Mouse (Mus musculus): ENCODE data around the gene Chchd1.
A peak's percentile ranks its signal among the peaks of the same experiment; 100 is the strongest.

Gene Chchd1

GRCm38 (mm10) chr14:20702741-20703381, at the start of gene Chchd1:
TSS of gene Chchd1 (plus strand) at chr14:20703006.
- DNase-seq (ENCODE audit: low read depth, low spot score): peak; percentile 75

GRCm38 (mm10) chr14:20654690-20655421, 48.0 kb upstream of the Chchd1 start:
- no peak for DNase-seq (ENCODE audit: low read depth, low spot score)

GRCm38 (mm10) chr14:20655731-20656130, 47.1 kb upstream of the Chchd1 start:
- DNase-seq (ENCODE audit: low read depth, low spot score): no peak

GRCm38 (mm10) chr14:20656361-20656760, 46.4 kb upstream of the Chchd1 start, which contains the start of gene Myoz1:
TSS of gene Myoz1 (minus strand) at chr14:20656540.
- no peak for DNase-seq (ENCODE audit: low read depth, low spot score)

- DNase-seq (ENCODE audit: low read depth, low spot score): peak; percentile 26
Observed at GRCm38 (mm10) chr14:20658326-20658725, 44.5 kb upstream of the Chchd1 start.

GRCm38 (mm10) chr14:20658902-20659301, 43.9 kb upstream of the Chchd1 start:
- DNase-seq (ENCODE audit: low read depth, low spot score): no peak

- no peak for DNase-seq (ENCODE audit: low read depth, low spot score)
Observed at GRCm38 (mm10) chr14:20659687-20660086, 43.1 kb upstream of the Chchd1 start.

- peak; percentile 95 for DNase-seq (ENCODE audit: low read depth, low spot score)
Observed at GRCm38 (mm10) chr14:20660827-20661660, 41.8 kb upstream of the Chchd1 start.

GRCm38 (mm10) chr14:20661661-20662331, 41.0 kb upstream of the Chchd1 start:
- no peak for DNase-seq (ENCODE audit: low read depth, low spot score)

- DNase-seq (ENCODE audit: low read depth, low spot score): no peak
Observed at GRCm38 (mm10) chr14:20662740-20663139, 40.1 kb upstream of the Chchd1 start.

- DNase-seq (ENCODE audit: low read depth, low spot score): no peak
Observed at GRCm38 (mm10) chr14:20663601-20664000, 39.2 kb upstream of the Chchd1 start.

- DNase-seq (ENCODE audit: low read depth, low spot score): no peak
Observed at GRCm38 (mm10) chr14:20664436-20664835, 38.4 kb upstream of the Chchd1 start.

GRCm38 (mm10) chr14:20667469-20667868, 35.3 kb upstream of the Chchd1 start:
- no peak for DNase-seq (ENCODE audit: low read depth, low spot score)

- no peak for DNase-seq (ENCODE audit: low read depth, low spot score)
Observed at GRCm38 (mm10) chr14:20668154-20668810, 34.5 kb upstream of the Chchd1 start, which contains the start of gene Synpo2l. TSS of gene Synpo2l (minus strand) at chr14:20668354.

- no peak for DNase-seq (ENCODE audit: low read depth, low spot score)
Observed at GRCm38 (mm10) chr14:20672990-20673389, 29.8 kb upstream of the Chchd1 start.

GRCm38 (mm10) chr14:20673735-20674063, 29.1 kb upstream of the Chchd1 start:
- no peak for DNase-seq (ENCODE audit: low read depth, low spot score)

GRCm38 (mm10) chr14:20674064-20674833, 28.6 kb upstream of the Chchd1 start, which contains the start of gene Sec24c:
TSS of gene Sec24c (plus strand) at chr14:20674308.
- peak; percentile 99 for DNase-seq (ENCODE audit: low read depth, low spot score)

GRCm38 (mm10) chr14:20677906-20678305, 24.9 kb upstream of the Chchd1 start:
- no peak for DNase-seq (ENCODE audit: low read depth, low spot score)

- no peak for DNase-seq (ENCODE audit: low read depth, low spot score)
Observed at GRCm38 (mm10) chr14:20681742-20682141, 21.1 kb upstream of the Chchd1 start.

GRCm38 (mm10) chr14:20682498-20682897, 20.3 kb upstream of the Chchd1 start:
- no peak for DNase-seq (ENCODE audit: low read depth, low spot score)

All from c-Kit-negative CD71-positive TER-119-positive erythroid progenitor cells, embryonic 14.5 days (primary cell).